Mouse (Mus musculus): ENCODE measurements at regions not wholly inside any gene's neighbourhood (a gene's known extent, or its start where the extent isn't known, plus 50 kb on each side); places are given as distances from the start of the nearest gene placed in this dataset.
A peak's percentile ranks its signal among the peaks of the same experiment; 100 is the strongest.
"Not testable (repeated sequence)": the region's sequence is repeated elsewhere in the genome, so short reads cannot be mapped to it uniquely, and the experiment has no call there.

- no peaks in the 10 kb centered on the region for H3K4me1 ChIP-seq (ENCODE audit: control insufficient read depth, insufficient read depth, low read length)
- no peak for ATAC-seq (ENCODE audit: low FRiP score)
- no peaks in the 10 kb centered on the region for H3K27me3 ChIP-seq (ENCODE audit: control insufficient read depth, insufficient read depth, low read length)
- DNase-seq (ENCODE audit: low spot score, missing footprints), result no peak
- H3K4me2 ChIP-seq, result no peak overlapping the region
- no peaks in the 10 kb centered on the region for H3K36me3 ChIP-seq (ENCODE audit: control insufficient read depth, insufficient read depth, low read length)
- no peak overlapping the region for H3K27ac ChIP-seq (ENCODE audit: low read depth, low read length)
- WGBS, result 84% methylated on average over 5 of the region's 5 CpGs
- H3K9ac ChIP-seq (ENCODE audit: low read length), result no peak overlapping the region
- H3K4me3 ChIP-seq (ENCODE audit: low read depth, low read length), result no peak overlapping the region
- H3K9me3 ChIP-seq (ENCODE audit: control insufficient read depth, low read length), result no peaks in the 10 kb centered on the region
Observed at GRCm38 (mm10) chr2:149283274-149283673, 121.6 kb upstream of the Cst10 start.

- no peaks in the 10 kb centered on the region for H3K36me3 ChIP-seq (ENCODE audit: control insufficient read depth, insufficient read depth, low read length)
- WGBS, result 70% methylated on average over 1 of the region's 1 CpGs
- H3K4me3 ChIP-seq (ENCODE audit: low read depth, low read length), result no peak overlapping the region
- no peak overlapping the region for H3K9ac ChIP-seq (ENCODE audit: low read length)
- no peaks in the 10 kb centered on the region for H3K4me1 ChIP-seq (ENCODE audit: control insufficient read depth, insufficient read depth, low read length)
- DNase-seq (ENCODE audit: low spot score, missing footprints), result no peak
- no peaks in the 10 kb centered on the region for H3K27me3 ChIP-seq (ENCODE audit: control insufficient read depth, insufficient read depth, low read length)
- no peak overlapping the region for H3K27ac ChIP-seq (ENCODE audit: low read depth, low read length)
- H3K4me2 ChIP-seq, result no peak overlapping the region
- no peaks in the 10 kb centered on the region for H3K9me3 ChIP-seq (ENCODE audit: control insufficient read depth, low read length)
- ATAC-seq (ENCODE audit: low FRiP score), result no peak
Observed at GRCm38 (mm10) chr2:149284199-149284598, 120.7 kb upstream of the Cst10 start.

- not testable (repeated sequence) for H3K27ac ChIP-seq (ENCODE audit: low read depth, low read length)
- WGBS, result 95% methylated on average over 2 of the region's 2 CpGs
Observed at GRCm38 (mm10) chr2:149296936-149297335, 107.9 kb upstream of the Cst10 start.

DNA sequence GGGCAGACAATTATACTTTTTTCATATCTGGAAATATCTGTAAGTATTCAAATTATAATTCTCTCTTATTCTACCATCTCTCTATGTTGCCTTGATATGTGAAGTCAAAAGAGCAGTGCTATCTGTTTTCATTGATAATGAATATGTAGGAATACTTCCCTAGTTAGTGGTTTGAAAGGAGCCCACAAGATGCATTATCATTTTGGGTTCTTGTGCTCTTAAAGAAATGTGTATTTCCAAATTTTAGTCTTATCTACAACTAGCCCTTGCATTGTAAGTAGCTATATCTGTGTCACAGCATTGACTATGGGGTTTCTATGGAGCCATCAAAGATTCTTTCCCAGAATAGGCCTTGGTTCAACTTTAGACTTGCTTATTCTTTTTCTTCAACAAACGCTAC is 99.3 kb upstream of the Cst10 start:
- no peak overlapping the region for H3K9ac ChIP-seq (ENCODE audit: low read length)
- 83% methylated on average over 1 of the region's 1 CpGs for WGBS
- H3K4me2 ChIP-seq, result no peak overlapping the region
- ATAC-seq (ENCODE audit: low FRiP score) (no peak), DNase-seq (ENCODE audit: low spot score, missing footprints) (no peak)
- no peaks in the 10 kb centered on the region for H3K4me1 ChIP-seq (ENCODE audit: control insufficient read depth, insufficient read depth, low read length)
- H3K9me3 ChIP-seq (ENCODE audit: control insufficient read depth, low read length), result no peaks in the 10 kb centered on the region
- H3K4me3 ChIP-seq (ENCODE audit: low read depth, low read length), result no peak overlapping the region
- no peak overlapping the region for H3K27ac ChIP-seq (ENCODE audit: low read depth, low read length)
- H3K36me3 ChIP-seq (ENCODE audit: control insufficient read depth, insufficient read depth, low read length), result no peaks in the 10 kb centered on the region
- no peaks in the 10 kb centered on the region for H3K27me3 ChIP-seq (ENCODE audit: control insufficient read depth, insufficient read depth, low read length)

More at GRCm38 (mm10) chr2:149296936-149297335, 107.9 kb upstream of the Cst10 start:
- H3K27me3 ChIP-seq (ENCODE audit: control insufficient read depth, insufficient read depth, low read length); H3K4me1 ChIP-seq (ENCODE audit: control insufficient read depth, insufficient read depth, low read length); DNase-seq (ENCODE audit: low spot score, missing footprints); H3K4me2 ChIP-seq; H3K9me3 ChIP-seq (ENCODE audit: control insufficient read depth, low read length); H3K36me3 ChIP-seq (ENCODE audit: control insufficient read depth, insufficient read depth, low read length); ATAC-seq (ENCODE audit: low FRiP score); H3K4me3 ChIP-seq (ENCODE audit: low read depth, low read length); H3K9ac ChIP-seq (ENCODE audit: low read length): not testable (repeated sequence)

GRCm38 (mm10) chr2:149350239-149350811 is 54.5 kb upstream of the Cst10 start:
- Histone ChIP-seq H3K27ac (ENCODE audit: low read depth, low read length) (no peak overlapping the region), H3K4me3 (ENCODE audit: low read depth, low read length) (no peak overlapping the region), H3K4me1 (ENCODE audit: control insufficient read depth, insufficient read depth, low read length) (no peaks in the 10 kb centered on the region), H3K36me3 (ENCODE audit: control insufficient read depth, insufficient read depth, low read length) (no peaks in the 10 kb centered on the region), H3K9ac (ENCODE audit: low read length) (no peak overlapping the region), H3K27me3 (ENCODE audit: control insufficient read depth, insufficient read depth, low read length) (no peaks in the 10 kb centered on the region), H3K9me3 (ENCODE audit: control insufficient read depth, low read length) (no peaks in the 10 kb centered on the region), H3K4me2 (no peak overlapping the region)
- 29% methylated on average over 3 of the region's 3 CpGs for WGBS
- peak; percentile 89 for ATAC-seq (ENCODE audit: low FRiP score)
- peak; percentile 84 for DNase-seq (ENCODE audit: low spot score, missing footprints)
